Mouse (Mus musculus): ENCODE measurements around the gene Bub1.

GRCm38 (mm10) chr2:127787226-127787625 is 44.4 kb downstream of the Bub1 start:
- TF ChIP-seq POLR2A (IDR thresholded peaks at IDR 0.05; ENCODE audit: borderline replicate concordance, low read depth, low read length), result no peak
- TF ChIP-seq CTCF (IDR thresholded peaks at IDR 0.05; ENCODE audit: low read depth, low read length), result no peak
